Mouse (Mus musculus) T-helper 17 cell (primary cell): ENCODE measurements around the gene Msh5.
"Not testable (repeated sequence)": the region's sequence is repeated elsewhere in the genome, so short reads cannot be mapped to it uniquely, and the experiment has no call there.

ENCODE experiments used
- in situ Hi-C, 2 experiments: fragments of 300-600 bp; cut with MboI, MseI; formaldehyde crosslinking; loops; 1 replicate in 1 of 2; 2 replicates in 1 of 2; pipeline ENCODE4 v1.15.1; 2025; ENCODE audit warnings: high pct_unique_total_duplicates in 2 of 2

The Msh5 gene

DNA sequence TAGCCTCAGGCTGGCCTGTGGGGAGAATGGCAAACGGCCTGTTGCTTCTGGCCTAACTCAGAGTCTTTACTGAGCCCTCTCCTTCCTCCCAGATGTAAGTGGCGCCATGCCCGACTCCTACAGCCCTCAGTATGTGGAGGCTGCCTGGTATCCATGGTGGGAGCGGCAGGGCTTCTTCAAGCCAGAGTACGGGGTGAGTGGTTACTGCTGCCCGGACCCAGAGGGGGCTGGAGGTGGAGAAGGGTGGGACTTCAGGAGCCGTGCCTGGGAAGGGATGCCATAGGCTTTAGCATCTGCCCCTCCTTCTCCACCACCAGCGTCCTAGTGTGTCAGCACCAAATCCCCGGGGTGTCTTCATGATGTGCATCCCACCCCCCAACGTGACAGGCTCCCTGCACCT lies 41.4 kb downstream of the Msh5 start:
- in situ Hi-C loops, result loop anchor here in 1 of 2 experiments (10.0 kb wide), 1 partner anchor 230 kb away; the partner anchor contains the start of genes Atp6v1g2 and Nfkbil1

DNA sequence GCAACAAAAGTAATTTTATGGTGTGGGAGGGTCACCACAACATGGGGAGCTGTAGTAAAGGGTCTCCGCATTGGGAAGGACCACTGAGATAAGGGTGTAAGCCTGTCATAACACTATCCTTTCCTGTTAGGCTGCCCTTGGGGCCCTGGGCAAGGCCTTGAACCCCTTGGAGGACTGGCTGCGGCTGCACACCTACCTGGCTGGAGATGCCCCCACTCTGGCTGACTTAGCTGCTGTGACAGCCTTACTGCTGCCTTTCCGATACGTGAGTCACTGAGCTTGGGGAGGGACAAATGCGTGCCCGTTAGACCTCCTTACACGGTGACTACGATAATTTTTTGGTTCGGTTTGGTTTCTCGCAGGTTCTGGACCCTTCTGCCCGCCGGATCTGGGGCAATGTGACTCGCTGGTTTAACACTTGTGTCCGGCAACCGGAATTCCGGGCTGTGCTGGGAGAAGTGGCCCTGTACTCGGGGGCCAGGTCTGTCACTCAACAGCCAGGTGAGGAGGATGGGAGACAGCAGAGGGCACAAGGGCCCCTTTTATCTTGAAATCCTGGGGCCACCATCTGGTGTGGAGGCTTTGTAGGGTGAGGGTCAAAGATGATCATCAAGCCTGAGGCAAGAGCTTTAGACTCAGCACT lies 42.3 kb downstream of the Msh5 start:
- in situ Hi-C loops, result loop anchor here (5.0 to 10.0 kb wide), 2 partner anchors 231 to 238 kb away; partner anchors contain the start of genes Atp6v1g2 (in 1 of the 2), Ddx39b (in 1 of the 2) and Nfkbil1 (in 1 of the 2)

DNA sequence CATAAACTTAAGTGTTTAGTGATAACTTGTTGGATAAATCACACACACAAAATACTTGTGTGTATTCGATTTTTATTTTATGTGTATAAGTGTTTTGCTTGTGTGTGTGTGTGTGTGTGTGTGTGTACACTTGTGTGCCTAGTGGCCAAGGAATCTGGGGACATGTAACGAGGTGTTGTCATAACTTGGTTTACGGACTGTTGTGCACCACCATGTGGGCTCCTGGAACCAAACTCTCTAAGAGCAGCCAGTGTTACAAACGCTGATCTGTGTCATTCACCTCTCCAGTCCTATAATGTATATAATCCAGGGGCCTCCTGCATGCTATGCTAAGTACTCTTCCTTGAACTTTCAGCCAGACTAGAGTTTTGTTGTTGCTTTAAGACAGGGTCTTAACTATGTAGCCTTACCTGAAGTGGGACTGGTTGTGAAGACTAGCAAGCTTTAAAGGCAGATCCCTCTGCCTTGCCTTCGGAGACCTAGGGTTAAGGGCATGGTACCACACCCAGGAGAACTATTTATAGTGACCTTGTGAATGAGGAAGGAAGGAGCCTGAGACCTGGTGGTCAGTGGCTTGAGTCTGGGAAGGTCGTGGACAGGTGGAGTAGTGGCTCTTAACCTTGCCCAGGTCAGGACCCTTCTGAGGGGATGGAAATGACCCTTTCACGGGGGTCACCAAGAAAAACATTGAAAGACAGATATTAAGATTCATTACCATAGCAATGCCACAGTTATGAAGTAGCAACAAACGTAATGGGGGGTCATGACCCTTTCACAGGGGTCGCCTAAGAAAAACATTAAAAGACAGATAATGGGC lies 43.3 kb downstream of the Msh5 start:
- in situ Hi-C loops, result loop anchor here (5.0 to 10.0 kb wide), 2 partner anchors 232 to 239 kb away; partner anchors contain the start of genes Atp6v1g2 (in 1 of the 2), Ddx39b (in 1 of the 2) and Nfkbil1 (in 1 of the 2)

DNA sequence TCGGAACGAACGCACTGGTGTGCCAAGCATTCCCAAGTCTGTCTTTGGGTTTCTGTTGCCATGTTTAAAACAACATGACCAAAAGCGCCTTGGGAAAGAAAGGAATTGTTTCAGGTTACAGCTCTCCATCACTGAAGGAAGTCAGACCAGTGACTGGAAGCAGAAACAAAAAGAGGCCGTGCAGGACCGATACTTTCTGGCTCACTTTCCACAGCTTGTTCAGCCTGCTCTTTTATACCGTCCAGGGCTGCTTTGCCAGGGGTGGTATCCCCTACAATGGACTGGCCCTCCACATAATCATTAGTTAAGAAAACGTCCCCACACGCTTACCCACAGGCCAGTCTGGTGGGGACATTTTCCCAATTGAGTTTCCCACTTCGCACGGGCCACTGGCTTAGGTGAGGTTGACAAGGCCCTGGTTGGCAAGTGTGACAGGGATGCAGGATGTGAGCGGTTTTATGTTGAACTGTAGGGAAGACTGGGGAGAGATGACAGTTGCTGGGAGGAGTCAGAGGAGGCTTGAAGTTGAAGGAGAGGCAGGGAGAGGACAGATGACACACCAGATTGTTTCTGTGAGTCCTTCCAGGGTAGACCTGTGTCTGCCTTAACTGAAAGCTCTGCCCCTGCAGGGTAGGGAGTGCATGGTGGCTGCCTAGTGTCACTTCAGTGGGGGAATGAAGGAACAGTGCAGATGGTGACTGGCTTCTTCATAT lies 44.2 kb downstream of the Msh5 start:
- in situ Hi-C loops, result loop anchor here (5.0 to 10.0 kb wide), 2 partner anchors 232 to 240 kb away; partner anchors contain the start of genes Atp6v1g2 (in 1 of the 2), Ddx39b (in 1 of the 2) and Nfkbil1 (in 1 of the 2)

DNA sequence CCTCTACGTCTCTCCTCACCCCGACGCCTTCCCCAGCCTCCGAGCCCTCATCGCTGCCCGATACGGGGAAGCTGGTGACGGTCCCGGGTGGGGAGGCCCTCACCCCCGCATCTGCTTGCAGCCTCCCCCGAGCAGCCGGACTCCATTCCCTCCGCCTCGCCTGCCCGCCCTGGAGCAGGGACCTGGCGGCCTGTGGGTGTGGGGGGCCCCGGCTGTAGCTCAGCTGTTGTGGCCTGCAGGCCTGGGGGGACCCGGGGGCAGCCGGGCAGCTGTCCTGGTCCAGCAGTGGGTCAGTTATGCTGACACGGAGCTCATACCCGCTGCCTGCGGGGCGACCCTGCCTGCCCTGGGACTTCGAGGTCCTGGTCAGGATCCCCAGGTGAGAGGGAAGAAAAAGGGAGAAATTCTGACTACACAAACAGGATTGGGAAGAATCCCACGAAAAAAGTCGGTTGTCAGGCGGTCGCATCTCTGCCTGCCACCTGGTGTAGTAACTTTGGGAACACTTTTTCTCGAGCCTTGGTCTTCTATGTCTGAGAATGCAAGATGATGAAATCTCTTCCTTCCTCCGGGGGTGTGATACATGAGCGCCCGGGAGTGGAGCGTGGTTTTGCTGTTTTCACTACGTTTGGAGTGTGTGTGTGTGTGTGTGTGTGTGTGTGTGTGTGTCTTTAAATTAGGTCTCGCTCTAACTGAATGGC lies 44.9 kb downstream of the Msh5 start:
- in situ Hi-C loops, result loop anchor here (5.0 to 10.0 kb wide), 2 partner anchors 233 to 241 kb away; partner anchors contain the start of genes Atp6v1g2 (in 1 of the 2), Ddx39b (in 1 of the 2) and Nfkbil1 (in 1 of the 2)

DNA sequence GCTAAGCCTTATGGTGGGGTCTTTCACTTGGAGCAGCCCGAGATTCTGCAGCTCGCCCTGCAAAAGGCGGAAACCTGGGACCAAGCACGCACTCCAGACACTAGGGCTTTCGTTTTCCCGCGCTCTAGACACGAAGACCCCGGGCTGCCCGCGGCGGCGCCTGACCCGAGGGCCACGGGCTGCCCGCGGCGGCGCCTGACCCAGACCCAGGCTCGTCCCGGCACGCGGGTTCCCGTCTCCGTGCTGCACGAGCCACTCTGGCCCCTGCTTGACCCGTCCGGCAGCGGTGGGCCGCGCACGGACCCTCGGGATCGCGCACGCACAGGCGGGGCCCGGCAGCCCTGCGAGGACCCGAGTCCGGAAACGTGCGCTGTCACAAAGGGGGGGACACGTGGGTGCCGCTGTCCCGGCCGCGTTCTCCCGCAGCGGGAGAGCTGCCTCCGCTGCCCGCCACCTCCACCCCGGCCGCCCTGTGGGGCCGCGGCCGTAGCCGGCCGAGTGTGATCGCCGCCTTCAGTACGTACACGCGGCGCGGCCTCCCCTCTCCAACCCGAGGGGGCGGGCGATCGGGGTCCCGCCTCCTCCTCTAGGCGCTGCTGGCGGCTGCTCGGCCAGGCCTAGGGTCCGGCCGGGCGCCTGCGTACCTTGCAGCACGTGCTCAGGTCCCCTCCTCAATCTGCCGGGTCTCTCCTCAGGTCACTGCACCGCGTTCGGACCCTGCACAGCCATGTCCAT lies 45.7 kb downstream of the Msh5 start, which contains the start of gene Vars:
TSS of gene Vars (plus strand) at position 271 of the 735 bp plus-strand sequence.
- in situ Hi-C loops, result loop anchor here (5.0 to 10.0 kb wide), 2 partner anchors 234 to 241 kb away; partner anchors contain the start of genes Atp6v1g2 (in 1 of the 2), Ddx39b (in 1 of the 2) and Nfkbil1 (in 1 of the 2)

DNA sequence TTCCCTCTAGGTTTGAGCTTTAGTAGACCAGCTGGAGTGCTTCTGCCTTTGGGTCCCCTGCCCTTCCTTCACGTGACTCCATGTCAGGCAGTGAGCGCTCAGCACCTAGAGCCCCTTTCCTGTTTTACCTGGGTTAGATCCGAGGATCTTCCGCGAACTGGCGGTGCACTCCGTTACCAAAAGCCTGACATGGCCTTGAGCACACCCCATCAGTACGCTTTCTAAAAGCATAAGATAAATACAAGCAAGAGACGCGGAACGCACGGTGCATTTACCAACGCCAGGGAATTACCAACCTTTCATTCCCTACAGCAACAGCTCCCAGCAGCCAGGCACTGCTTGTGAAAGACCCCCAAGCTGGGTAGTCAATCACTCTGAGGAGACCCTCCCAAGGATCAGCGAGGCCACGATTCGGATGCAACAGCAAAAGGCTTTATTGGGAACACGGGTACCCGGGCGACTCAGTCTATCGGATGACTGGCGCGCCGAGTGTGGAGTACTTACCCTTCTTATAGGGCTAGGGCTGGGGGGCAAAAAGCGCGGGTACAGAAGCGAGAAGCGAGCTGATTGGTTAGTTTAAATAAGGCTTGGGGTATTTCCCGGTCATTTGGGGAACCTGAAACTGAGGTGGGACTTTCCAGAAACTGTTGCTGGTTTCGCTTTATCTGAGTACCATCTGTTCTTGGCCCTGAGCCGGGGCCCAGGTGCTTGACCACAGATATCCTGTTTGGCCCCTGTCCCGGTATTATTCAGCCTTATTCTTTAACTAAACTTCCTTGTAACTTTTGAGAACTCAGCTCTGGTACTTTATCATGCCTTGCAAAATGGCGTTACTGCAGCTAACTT lies 46.5 kb downstream of the Msh5 start:
- in situ Hi-C loops, result loop anchor here (5.0 to 10.0 kb wide), 2 partner anchors 235 to 242 kb away; partner anchors contain the start of genes Atp6v1g2 (in 1 of the 2), Ddx39b (in 1 of the 2) and Nfkbil1 (in 1 of the 2)

DNA sequence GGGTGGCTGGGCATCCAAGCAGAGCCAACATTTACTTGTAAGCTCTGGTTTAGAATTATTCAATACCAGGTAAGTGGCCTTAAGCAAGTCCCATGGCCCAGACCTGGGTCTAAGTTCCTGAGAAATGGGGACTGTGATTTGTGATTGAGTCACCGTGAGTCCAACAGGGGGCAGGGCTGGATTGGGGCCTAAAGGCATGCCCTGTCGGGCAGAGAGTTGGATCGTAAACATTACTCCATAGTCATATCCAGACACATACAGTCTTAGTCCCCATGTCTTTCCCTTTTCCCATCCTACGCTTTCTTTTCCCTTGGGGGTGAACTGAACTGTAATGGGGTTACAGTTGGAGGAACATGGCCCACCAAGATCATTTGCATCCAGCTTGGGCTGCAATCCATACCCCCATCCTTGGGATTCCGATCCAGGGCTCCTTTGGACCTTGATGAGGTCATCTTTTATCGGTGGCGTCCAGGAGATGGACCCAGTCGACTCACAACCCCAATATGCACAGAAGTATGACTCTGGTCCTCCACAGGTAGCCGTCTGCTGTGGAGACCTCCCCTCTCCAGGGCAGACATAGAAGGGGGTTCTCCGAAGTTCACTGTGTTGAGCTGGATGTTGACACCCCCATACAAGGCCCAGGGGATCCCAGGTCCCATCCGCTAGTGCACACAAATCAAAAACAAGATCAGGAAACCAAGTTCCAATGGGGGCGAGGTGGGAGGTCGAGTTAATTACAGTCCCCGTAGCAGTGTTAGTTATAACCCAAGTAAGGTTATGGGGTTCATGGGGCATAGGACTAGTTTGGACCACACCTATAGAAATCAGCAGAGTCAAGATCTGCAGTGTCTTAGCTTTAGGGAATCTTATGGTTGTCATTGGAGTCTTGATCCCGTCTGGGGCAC lies 47.8 kb downstream of the Msh5 start:
- in situ Hi-C loops, result no loop called here

DNA sequence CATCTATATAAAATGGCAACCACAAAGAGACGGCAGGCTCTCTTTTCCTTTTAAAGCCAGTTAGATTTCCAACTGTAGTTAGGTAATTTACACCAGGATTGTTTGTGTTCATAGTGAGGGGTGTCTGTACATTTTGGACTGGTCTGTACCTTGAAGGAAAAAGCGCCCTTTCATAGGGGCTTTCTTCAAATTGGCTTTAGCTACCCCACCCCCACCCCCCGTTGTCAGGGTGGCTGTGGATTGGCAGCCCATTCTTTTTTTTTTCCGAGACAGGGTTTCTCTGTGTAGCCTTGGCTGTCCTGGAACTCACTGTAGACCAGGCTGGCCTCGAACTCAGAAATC lies 49.4 kb downstream of the Msh5 start:
- in situ Hi-C loops, result no loop called here

DNA sequence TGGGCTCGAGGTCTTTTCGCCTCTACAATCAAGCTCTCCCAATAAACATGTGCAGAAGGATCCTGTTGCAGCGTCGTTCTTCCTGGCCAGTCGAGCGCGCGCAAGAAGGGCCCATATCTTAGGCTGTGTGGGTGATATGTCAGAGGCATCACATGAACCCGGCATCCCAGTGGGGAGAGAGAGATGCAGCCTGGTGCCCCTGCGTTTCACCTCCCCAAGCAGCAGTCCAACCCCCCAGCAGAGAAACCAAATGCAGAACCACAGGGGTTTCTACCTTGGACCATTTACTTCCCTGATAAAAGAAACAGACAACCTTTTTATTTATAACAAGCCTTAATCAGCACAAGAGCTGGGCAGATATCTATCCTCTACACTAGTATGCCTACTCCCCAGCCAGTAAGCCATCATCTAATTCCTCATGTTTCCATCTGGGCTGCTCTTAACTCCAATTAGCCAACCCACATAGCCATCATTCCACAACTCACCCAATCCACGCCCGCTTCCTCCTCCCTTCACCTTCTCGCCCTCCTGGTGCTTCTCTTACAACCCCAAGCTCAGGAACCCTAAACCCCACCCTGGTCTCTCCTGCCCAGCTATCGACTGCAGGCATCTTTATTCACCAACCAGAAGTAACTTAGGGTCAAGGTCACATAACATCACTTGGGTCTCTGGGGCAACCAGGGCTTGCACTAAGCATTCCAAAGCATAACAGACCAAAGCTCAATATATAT lies 50.0 kb downstream of the Msh5 start:
- in situ Hi-C loops, result no loop called here

DNA sequence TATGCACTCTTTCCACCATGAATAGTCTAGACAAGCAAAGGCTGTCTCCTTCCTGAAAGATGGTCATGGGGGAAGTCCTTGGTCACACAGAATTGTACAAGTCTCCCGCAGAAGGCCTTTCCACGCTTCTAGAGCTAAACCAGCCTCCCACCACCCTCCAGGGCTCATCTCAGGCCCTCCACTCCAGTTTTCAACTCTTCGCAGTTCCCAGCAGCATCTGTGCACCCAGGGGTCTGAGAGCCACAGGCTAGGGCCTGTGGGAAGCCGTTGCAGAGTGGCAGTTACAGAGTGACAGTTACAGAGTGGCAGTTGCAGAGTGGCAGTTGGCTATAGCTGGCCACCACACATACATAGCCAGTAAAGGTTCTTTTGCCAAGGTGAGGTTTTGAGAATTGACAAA lies 50.6 kb downstream of the Msh5 start:
- in situ Hi-C loops, result not testable (repeated sequence)

DNA sequence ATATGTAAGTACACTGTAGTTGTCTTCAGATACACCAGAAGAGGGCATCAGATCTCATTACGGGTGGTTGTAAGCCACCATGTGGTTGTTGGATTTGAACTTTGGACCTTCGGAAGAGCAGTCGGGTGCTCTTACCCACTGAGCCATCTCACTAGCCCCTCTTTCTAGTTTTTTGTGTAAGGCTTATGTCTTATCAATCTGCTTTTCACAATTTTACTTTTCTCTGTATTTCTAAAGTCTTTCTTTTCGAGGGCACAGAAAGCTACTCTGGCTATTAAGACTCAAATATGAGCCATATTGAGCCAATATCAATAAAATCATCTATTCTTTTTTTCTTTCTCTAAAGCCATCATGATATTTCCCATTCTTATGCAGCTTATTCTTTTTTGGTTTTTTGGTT lies 51.4 kb downstream of the Msh5 start:
- in situ Hi-C loops, result not testable (repeated sequence)

DNA sequence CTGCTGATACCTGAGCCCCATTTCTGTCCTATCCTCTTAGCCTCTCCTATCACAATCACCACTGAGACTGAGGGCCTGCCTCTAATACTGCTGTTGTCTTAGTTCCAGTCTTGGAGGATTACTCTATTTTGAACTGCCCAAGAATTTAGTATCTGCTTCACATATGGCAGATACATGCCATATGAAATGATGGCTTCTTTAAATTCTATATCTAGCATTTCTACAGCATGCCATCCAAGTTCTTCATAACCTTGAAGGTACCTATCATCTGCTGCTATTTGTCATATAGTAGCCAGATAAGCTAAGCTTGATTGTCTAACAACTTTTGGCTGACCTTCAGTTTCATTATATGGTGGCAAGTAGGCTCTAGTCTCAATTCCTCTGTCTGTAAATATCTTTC lies 51.8 kb downstream of the Msh5 start:
- in situ Hi-C loops, result no loop called here

DNA sequence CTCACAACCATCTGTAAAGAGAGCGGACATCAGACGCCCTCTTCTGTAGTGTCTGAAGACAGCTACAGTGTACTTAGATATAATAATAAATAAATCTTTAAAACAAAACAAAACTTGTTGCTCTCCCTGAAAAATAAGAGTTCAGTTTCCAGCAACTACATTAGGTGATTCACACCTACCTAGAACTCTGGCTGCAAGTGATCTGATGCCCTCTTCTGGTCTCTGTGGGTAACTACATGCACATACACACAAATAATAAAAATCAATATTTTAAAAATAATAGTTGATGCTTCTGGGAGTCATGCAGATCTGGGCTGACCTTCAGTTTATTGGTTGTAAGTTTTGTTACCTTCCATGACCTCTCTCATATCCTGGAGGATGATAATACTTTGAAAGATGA lies 62.3 kb downstream of the Msh5 start:
- in situ Hi-C loops, result loop anchor here in 1 of 2 experiments (5.0 kb wide), 1 partner anchor 37 kb away; no protein-coding TSS in a partner anchor

DNA sequence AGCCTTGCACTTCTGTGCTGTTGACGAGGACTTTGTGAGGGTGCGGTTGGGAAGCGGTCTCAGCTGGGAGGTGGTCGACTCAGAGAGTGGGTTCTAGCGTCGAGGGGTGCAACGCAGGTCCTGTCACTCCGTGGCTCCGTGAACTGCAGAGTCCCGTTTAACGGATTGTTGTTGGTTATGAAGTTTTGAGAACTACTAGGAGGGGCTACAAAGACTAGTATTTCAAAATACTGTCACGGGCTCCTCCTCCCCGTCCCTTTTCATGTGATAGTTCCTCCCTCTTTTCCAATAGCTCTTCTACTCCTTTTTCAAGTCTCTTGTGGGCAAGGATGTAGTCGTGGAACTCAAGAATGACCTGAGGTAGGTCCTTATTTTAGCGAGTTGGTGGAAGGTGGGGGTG lies 64.2 kb downstream of the Msh5 start:
- in situ Hi-C loops, result loop anchor here in 1 of 2 experiments (5.0 kb wide), 1 partner anchor 35 kb away; no protein-coding TSS in a partner anchor

DNA sequence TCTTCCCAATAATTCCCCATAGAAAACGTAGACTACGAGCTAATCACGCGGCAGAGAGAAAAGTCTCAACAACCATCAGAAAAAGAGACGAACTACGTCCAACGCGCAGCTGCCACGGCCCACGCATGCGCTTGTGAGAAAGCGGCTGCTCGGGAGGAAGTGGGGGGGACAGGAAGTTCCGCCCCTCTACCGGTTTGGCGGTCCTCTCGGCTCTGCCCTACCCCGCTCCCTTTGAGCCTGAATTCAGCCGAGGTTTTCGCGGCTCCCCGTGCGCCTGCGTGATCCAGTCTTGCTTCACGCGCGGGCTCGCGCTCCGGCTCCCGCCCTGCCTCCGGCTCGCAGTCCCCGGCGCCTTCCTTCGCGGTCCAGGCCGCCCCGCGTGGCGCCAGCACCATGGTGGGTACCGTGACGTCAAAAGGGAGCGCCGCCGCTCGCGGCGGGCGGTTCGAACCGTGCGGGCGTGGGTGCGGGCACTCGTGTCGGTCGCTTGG lies 64.8 kb downstream of the Msh5 start, which contains the start of gene Lsm2:
TSS of gene Lsm2 (plus strand) at position 173 of the 491 bp plus-strand sequence.
- in situ Hi-C loops, result loop anchor here in 1 of 2 experiments (5.0 kb wide), 1 partner anchor 34 kb away; no protein-coding TSS in a partner anchor

DNA sequence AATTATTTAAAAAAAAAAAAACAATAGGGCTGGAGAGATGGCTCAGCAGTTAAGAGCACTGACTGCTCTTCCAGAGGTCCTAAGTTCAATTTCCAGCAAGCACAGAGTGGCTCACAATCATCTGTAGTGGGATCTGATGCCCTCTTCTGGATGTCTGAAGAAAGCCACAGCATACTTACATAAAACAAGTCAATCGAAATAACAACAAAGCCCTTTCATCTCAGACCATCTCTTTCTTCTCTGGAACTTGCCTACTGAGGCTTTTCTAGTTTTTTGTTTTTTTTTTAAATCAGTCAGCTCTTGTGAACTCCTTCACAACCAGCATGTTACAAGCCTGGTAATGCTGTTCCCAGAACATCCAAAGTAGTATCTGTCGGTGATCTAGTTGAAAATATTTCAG lies 65.9 kb downstream of the Msh5 start:
- in situ Hi-C loops, result loop anchor here in 1 of 2 experiments (5.0 kb wide), 1 partner anchor 33 kb away; no protein-coding TSS in a partner anchor
